Mouse (Mus musculus) heart, adult 10 weeks (tissue): ENCODE measurements around the gene Cep135. TPM values are rescaled to one million over a fixed set of nuclear protein-coding genes. Genes with fewer than 3 reads are reported as not detected.

Source experiments
- polyA plus RNA-seq: library from polyadenylated mRNA; stranded (reverse); fragments of 350-450 nt; fragmentation: Illumina TruSeq; extraction: RNeasy Lipid Tissue Mini Kit (QIAGEN cat#74804); gene quantifications from one replicate; pipeline ENCODE4 v1.2.3, GENCODE M21; 2014; ENCODE audit warnings: low read depth, low replicate concordance

Cep135 gene
- 3.5 TPM for polyA plus RNA-seq

DNA sequence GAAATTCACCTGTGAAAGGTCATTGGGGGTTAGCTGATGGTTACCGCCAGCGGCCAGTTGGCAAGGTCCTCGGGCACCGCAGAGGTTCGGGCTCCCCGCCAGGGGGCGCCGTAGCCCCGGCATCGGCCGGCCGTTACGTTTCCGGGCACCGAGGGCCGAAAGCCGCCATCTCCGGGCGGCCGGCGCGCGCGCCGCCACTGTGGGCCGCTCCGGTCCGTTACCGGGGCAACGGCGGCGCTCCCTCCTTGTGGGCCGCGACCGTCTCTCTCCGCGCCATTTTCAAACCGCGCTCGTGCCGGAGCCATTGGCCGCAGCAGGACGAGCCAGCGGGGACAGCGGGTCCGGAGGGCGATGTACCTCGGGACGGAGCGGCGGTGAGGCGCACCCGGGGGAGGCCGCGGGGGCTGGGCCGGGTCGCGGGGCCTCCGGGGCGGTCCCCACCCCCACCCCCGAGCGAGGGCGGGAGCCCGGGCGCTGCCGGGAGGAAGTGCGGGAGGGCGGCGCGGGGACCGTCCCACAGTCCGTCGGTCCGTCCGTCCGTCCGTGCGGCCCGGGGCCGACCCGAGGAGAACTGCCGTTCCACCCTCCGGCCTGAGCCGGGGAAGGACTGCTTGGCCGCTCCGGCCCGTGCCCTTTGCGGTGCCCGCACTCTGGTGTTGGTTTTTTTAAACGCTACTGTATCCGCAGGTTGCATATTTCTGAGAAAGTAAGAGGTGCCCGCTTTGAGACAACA lies at the start of gene Cep135:
Gene Cep135 (plus strand): TSS at position 148 of the 733 bp plus-strand sequence.

DNA sequence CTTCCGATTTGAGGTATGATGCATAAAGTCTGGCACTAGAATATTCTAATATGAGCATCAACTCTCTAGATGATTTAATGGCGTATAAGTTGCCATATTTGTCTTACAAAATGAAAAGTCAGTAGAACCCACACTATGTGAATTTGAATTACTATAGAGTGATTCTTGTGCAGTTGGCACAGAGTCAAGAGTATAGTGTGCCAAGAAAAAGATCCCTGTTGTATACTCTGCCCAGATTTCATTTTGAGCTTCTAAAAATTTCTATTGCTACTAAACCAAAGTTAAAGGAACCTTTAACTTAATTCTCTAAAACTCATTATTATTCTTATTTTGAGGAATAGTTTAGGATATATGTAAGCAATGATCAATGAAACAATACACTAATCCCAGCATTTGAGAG lies 67.7 kb downstream of the Cep135 start, which contains the start of gene C530008M17Rik:
Gene C530008M17Rik (plus strand): TSS at position 301 of the 400 bp plus-strand sequence.

Other genes with a start within 250 kb of the Cep135 start
- not detected for gene Nmu, start 224.9 kb upstream of the Cep135 start, polyA plus RNA-seq
- not detected for gene Gm7271, start 104.7 kb upstream of the Cep135 start, polyA plus RNA-seq
- gene Exoc1, start 59.4 kb upstream of the Cep135 start, polyA plus RNA-seq, result 20.6 TPM
- 9.6 TPM for gene C530008M17Rik, start 67.8 kb downstream of the Cep135 start, polyA plus RNA-seq